Mouse (Mus musculus): ENCODE results near the gene Snrk. TPM values are rescaled to one million over a fixed set of nuclear protein-coding genes. Genes with fewer than 3 reads are reported as not detected.

Gene Snrk
- polyA plus RNA-seq (2014; fragmentation: Nextera tagmentation; extraction: Ambion mirVana), result 47.8 and 57.5 TPM in 2 replicates

DNA sequence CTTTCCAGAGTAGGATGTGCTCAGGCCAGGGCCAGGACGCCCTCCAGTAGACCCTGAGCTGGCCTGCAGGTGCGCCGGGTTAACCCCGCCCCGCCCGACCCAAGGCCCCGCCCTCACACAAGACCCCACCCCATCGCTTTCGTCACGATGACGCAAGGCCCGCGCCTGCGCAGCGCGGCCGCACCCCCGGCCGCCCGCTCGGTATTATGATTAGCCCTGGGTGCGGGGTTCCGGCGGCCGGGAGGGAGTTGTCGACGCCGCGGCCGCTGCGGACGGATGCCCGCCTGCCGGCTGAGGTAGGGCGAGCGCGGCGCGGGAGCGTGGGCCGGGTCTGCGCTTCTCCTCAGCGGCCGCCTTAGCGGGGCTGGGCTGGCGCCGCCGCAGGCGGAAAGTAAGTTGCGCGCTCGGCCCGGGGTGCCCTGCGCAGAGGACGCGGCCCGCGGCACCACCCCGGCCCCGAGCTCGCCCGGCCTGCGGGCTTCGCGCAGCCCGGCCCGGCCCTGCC is at the start of gene Snrk:
Gene Snrk, plus strand, starts transcription at position 155 of the 505 bp plus-strand sequence.
- DNase-seq (peak; percentile 95), ATAC-seq (ENCODE audit: low FRiP score, low TSS enrichment) (peak; percentile 98)
- no peaks in the 10 kb centered on the region for H3K36me3 ChIP-seq (ENCODE audit: control insufficient read depth, insufficient read depth, low read length)
- 1% methylated on average over 64 of the region's 67 CpGs for WGBS
- peak within 1 kb of the TSS; percentile 92 for H3K9ac ChIP-seq (replicated peaks; ENCODE audit: low read length)
- peak within 1 kb of the TSS; percentile 79 for H3K4me2 ChIP-seq (ENCODE audit: low read length)
- H3K4me3 ChIP-seq (replicated peaks; ENCODE audit: low read depth, low read length), result peak within 1 kb of the TSS; percentile 78
- H3K9me3 ChIP-seq (ENCODE audit: control insufficient read depth, low read length), result no peaks in the 10 kb centered on the region
- peaks cover 7% of the 10 kb centered on the region for H3K4me1 ChIP-seq (ENCODE audit: control insufficient read depth, insufficient read depth, low read length)
- H3K27me3 ChIP-seq (ENCODE audit: control insufficient read depth, insufficient read depth, low read length), result no peaks in the 10 kb centered on the region
- H3K27ac ChIP-seq (replicated peaks; ENCODE audit: low read depth, low read length), result peak within 1 kb of the TSS; percentile 92

- Histone ChIP-seq H3K36me3 (ENCODE audit: control insufficient read depth, insufficient read depth, low read length) (no peaks in the 10 kb centered on the region), H3K27me3 (ENCODE audit: control insufficient read depth, insufficient read depth, low read length) (no peaks in the 10 kb centered on the region), H3K27ac (replicated peaks; ENCODE audit: low read depth, low read length) (no peak overlapping the region), H3K4me1 (ENCODE audit: control insufficient read depth, insufficient read depth, low read length) (no peaks in the 10 kb centered on the region), H3K9ac (replicated peaks; ENCODE audit: low read length) (no peak overlapping the region), H3K4me3 (replicated peaks; ENCODE audit: low read depth, low read length) (no peak overlapping the region), H3K9me3 (ENCODE audit: control insufficient read depth, low read length) (no peaks in the 10 kb centered on the region), H3K4me2 (ENCODE audit: low read length) (no peak overlapping the region)
- 75% methylated on average over 2 of the region's 2 CpGs for WGBS
- ATAC-seq (ENCODE audit: low FRiP score, low TSS enrichment) (no peak), DNase-seq (no peak)
These were observed 49.4 kb upstream of the Snrk start for GRCm38 (mm10) chr9:122067654-122068053.

GRCm38 (mm10) chr9:122069560-122070174 is 47.4 kb upstream of the Snrk start:
- H3K27ac ChIP-seq (replicated peaks; ENCODE audit: low read depth, low read length), result no peak overlapping the region
- H3K9me3 ChIP-seq (ENCODE audit: control insufficient read depth, low read length), result no peaks in the 10 kb centered on the region
- no peak overlapping the region for H3K4me2 ChIP-seq (ENCODE audit: low read length)
- H3K9ac ChIP-seq (replicated peaks; ENCODE audit: low read length), result no peak overlapping the region
- no peak overlapping the region for H3K4me3 ChIP-seq (replicated peaks; ENCODE audit: low read depth, low read length)
- 88% methylated on average over 11 of the region's 11 CpGs for WGBS
- H3K36me3 ChIP-seq (ENCODE audit: control insufficient read depth, insufficient read depth, low read length), result no peaks in the 10 kb centered on the region
- no peaks in the 10 kb centered on the region for H3K27me3 ChIP-seq (ENCODE audit: control insufficient read depth, insufficient read depth, low read length)
- DNase-seq, result no peak
- ATAC-seq (ENCODE audit: low FRiP score, low TSS enrichment), result no peak
- no peaks in the 10 kb centered on the region for H3K4me1 ChIP-seq (ENCODE audit: control insufficient read depth, insufficient read depth, low read length)

- Histone ChIP-seq H3K9ac (replicated peaks; ENCODE audit: low read length) (no peak overlapping the region), H3K9me3 (ENCODE audit: control insufficient read depth, low read length) (no peaks in the 10 kb centered on the region), H3K27ac (replicated peaks; ENCODE audit: low read depth, low read length) (no peak overlapping the region), H3K4me1 (ENCODE audit: control insufficient read depth, insufficient read depth, low read length) (no peaks in the 10 kb centered on the region), H3K4me2 (ENCODE audit: low read length) (no peak overlapping the region), H3K4me3 (replicated peaks; ENCODE audit: low read depth, low read length) (no peak overlapping the region), H3K36me3 (ENCODE audit: control insufficient read depth, insufficient read depth, low read length) (no peaks in the 10 kb centered on the region), H3K27me3 (ENCODE audit: control insufficient read depth, insufficient read depth, low read length) (no peaks in the 10 kb centered on the region)
- WGBS, result 64% methylated on average over 2 of the region's 2 CpGs
- DNase-seq (no peak), ATAC-seq (ENCODE audit: low FRiP score, low TSS enrichment) (no peak)
These were observed 43.1 kb upstream of the Snrk start for GRCm38 (mm10) chr9:122073980-122074379.

DNA sequence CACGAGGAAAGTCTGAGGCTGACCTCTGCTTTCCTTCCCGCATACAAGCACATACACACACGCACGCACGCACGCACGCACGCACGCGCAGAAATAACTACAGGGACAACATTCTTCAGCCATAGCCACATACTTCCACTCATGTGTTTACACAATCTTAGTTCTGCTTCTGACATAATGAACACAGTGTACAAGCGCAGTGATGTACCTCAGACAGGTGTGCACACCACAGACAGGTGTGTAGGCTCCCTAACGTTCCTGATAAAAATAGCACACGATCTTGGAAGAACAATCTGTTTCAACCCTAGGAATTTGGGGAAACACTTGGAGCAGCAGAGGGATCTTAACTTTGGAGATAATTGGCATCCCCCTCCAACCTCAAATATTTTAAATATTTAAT is 42.5 kb upstream of the Snrk start:
- Histone ChIP-seq H3K4me2 (ENCODE audit: low read length) (no peak overlapping the region), H3K9ac (replicated peaks; ENCODE audit: low read length) (no peak overlapping the region), H3K4me1 (ENCODE audit: control insufficient read depth, insufficient read depth, low read length) (no peaks in the 10 kb centered on the region), H3K9me3 (ENCODE audit: control insufficient read depth, low read length) (no peaks in the 10 kb centered on the region), H3K27me3 (ENCODE audit: control insufficient read depth, insufficient read depth, low read length) (no peaks in the 10 kb centered on the region), H3K4me3 (replicated peaks; ENCODE audit: low read depth, low read length) (no peak overlapping the region), H3K36me3 (ENCODE audit: control insufficient read depth, insufficient read depth, low read length) (no peaks in the 10 kb centered on the region), H3K27ac (replicated peaks; ENCODE audit: low read depth, low read length) (no peak overlapping the region)
- WGBS, result 94% methylated on average over 13 of the region's 13 CpGs
- ATAC-seq (ENCODE audit: low FRiP score, low TSS enrichment), result no peak
- no peak for DNase-seq

DNA sequence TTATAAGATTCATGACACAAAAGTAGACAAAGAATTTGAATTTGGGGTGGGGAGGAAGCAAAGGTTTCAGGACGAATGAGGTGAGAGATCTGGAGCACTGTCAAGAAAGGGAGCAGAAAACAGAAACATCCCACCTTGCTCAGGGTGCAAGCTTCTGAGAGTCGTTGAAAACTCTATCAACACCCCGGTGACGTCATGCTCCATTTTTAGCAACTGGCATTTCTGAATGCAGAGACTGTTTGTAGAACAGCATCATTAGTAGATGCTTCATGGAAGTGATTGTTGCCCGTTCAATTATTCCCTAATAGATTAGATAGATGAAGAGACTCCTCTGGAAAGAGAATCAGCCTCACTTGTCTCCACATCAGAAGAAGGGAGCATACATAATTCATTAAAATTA is 38.6 kb upstream of the Snrk start:
- Histone ChIP-seq H3K9me3 (ENCODE audit: control insufficient read depth, low read length) (no peaks in the 10 kb centered on the region), H3K4me2 (ENCODE audit: low read length) (no peak overlapping the region), H3K36me3 (ENCODE audit: control insufficient read depth, insufficient read depth, low read length) (no peaks in the 10 kb centered on the region), H3K4me3 (replicated peaks; ENCODE audit: low read depth, low read length) (no peak overlapping the region), H3K27me3 (ENCODE audit: control insufficient read depth, insufficient read depth, low read length) (no peaks in the 10 kb centered on the region), H3K9ac (replicated peaks; ENCODE audit: low read length) (no peak overlapping the region), H3K27ac (replicated peaks; ENCODE audit: low read depth, low read length) (no peak overlapping the region), H3K4me1 (ENCODE audit: control insufficient read depth, insufficient read depth, low read length) (no peaks in the 10 kb centered on the region)
- 77% methylated on average over 5 of the region's 5 CpGs for WGBS
- ATAC-seq (ENCODE audit: low FRiP score, low TSS enrichment) (no peak), DNase-seq (peak; percentile 32)

DNA sequence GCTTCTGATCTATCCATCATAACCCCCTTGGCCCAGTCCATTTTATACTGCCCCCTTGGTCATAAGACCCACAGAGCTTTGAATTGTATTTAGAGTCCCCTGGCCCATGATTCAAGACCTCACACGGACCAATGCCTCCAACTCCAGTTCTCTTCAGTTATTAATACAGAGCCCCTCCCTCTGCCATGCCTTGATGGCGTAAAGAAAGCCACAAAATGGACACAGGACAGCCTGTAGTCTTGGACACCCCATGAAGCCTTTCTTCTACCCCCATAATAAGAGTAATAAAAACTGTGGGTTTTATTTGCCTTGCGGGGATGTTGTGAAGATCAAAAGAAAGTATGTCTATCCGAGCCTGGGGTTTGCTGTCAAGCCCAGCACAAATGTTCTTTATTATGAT is 33.4 kb upstream of the Snrk start:
- no peak overlapping the region for H3K27ac ChIP-seq (replicated peaks; ENCODE audit: low read depth, low read length)
- no peak overlapping the region for H3K9ac ChIP-seq (replicated peaks; ENCODE audit: low read length)
- no peaks in the 10 kb centered on the region for H3K27me3 ChIP-seq (ENCODE audit: control insufficient read depth, insufficient read depth, low read length)
- H3K4me1 ChIP-seq (ENCODE audit: control insufficient read depth, insufficient read depth, low read length), result no peaks in the 10 kb centered on the region
- DNase-seq, result no peak
- ATAC-seq (ENCODE audit: low FRiP score, low TSS enrichment), result no peak
- H3K9me3 ChIP-seq (ENCODE audit: control insufficient read depth, low read length), result no peaks in the 10 kb centered on the region
- H3K36me3 ChIP-seq (ENCODE audit: control insufficient read depth, insufficient read depth, low read length), result no peaks in the 10 kb centered on the region
- WGBS, result 75% methylated on average over 4 of the region's 4 CpGs
- H3K4me2 ChIP-seq (ENCODE audit: low read length), result no peak overlapping the region
- H3K4me3 ChIP-seq (replicated peaks; ENCODE audit: low read depth, low read length), result no peak overlapping the region

DNA sequence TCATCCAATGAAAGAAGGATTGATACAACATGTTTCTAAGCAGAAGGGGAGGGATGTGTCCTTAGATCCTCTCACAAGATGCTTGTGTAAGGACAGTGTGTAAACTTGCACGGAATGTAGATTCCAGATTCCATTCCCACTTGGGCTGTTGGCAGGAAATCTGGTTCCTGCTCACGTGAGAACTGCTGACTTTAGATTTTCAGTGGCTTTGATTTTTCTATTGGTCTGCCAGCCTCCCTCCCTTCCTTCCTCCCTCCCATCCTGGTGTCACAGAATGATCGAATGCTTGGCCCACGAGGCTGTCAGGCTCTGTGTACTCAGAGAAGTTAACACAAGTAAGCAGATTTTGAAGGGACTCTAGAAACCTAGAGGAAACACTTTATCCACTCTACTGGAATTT is 32.9 kb upstream of the Snrk start:
- Histone ChIP-seq H3K4me2 (ENCODE audit: low read length) (no peak overlapping the region), H3K4me3 (replicated peaks; ENCODE audit: low read depth, low read length) (no peak overlapping the region), H3K36me3 (ENCODE audit: control insufficient read depth, insufficient read depth, low read length) (no peaks in the 10 kb centered on the region), H3K4me1 (ENCODE audit: control insufficient read depth, insufficient read depth, low read length) (no peaks in the 10 kb centered on the region), H3K27ac (replicated peaks; ENCODE audit: low read depth, low read length) (no peak overlapping the region), H3K9ac (replicated peaks; ENCODE audit: low read length) (no peak overlapping the region), H3K9me3 (ENCODE audit: control insufficient read depth, low read length) (no peaks in the 10 kb centered on the region), H3K27me3 (ENCODE audit: control insufficient read depth, insufficient read depth, low read length) (no peaks in the 10 kb centered on the region)
- no peak for ATAC-seq (ENCODE audit: low FRiP score, low TSS enrichment)
- no peak for DNase-seq
- 78% methylated on average over 4 of the region's 4 CpGs for WGBS

DNA sequence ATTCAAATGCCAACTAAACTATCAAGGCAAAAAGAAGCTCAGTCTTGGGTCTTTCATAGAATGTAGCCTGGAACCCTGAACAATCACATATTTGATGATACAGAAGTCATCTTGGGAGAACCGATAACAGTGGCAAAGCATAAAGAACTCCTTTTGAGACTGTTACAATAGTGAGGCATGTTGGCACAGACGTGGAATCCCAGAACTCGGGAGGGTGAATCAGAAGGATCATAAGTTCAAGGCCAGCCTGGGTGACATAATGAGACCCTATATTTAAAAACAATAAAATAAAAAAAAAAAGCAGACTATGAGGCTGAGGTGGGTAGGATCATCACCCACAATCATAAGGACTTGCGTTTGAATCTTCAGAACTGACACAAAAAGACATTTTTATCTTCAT is 32.4 kb upstream of the Snrk start:
- DNase-seq, result no peak

More for the DNA sequence above, 32.4 kb upstream of the Snrk start:
- Histone ChIP-seq H3K27ac (replicated peaks; ENCODE audit: low read depth, low read length) (no peak overlapping the region), H3K4me1 (ENCODE audit: control insufficient read depth, insufficient read depth, low read length) (no peaks in the 10 kb centered on the region), H3K9me3 (ENCODE audit: control insufficient read depth, low read length) (no peaks in the 10 kb centered on the region), H3K4me2 (ENCODE audit: low read length) (no peak overlapping the region), H3K27me3 (ENCODE audit: control insufficient read depth, insufficient read depth, low read length) (no peaks in the 10 kb centered on the region), H3K4me3 (replicated peaks; ENCODE audit: low read depth, low read length) (no peak overlapping the region), H3K36me3 (ENCODE audit: control insufficient read depth, insufficient read depth, low read length) (no peaks in the 10 kb centered on the region), H3K9ac (replicated peaks; ENCODE audit: low read length) (no peak overlapping the region)
- no peak for ATAC-seq (ENCODE audit: low FRiP score, low TSS enrichment)
- WGBS, result 90% methylated on average over 4 of the region's 4 CpGs

Data from midbrain, embryonic 14.5 days (tissue).